Mouse (Mus musculus): ENCODE data around the gene Olfr1375. TPM values are rescaled to one million over a fixed set of nuclear protein-coding genes. Genes with fewer than 3 reads are reported as not detected.
"Not testable (repeated sequence)": the region's sequence is repeated elsewhere in the genome, so short reads cannot be mapped to it uniquely, and the experiment has no call there.

The Olfr1375 gene
- not detected in 2 replicates for polyA plus RNA-seq (2016; fragmentation: Nextera tagmentation; extraction: Ambion mirVana)

- 62% methylated on average over 3 of the region's 3 CpGs for WGBS
- not testable (repeated sequence) for H3K27me3 ChIP-seq; H3K27ac ChIP-seq (replicated peaks); ATAC-seq (ENCODE audit: low FRiP score, low read depth); H3K9me3 ChIP-seq; H3K4me3 ChIP-seq; H3K9ac ChIP-seq (replicated peaks); H3K4me2 ChIP-seq (replicated peaks); H3K36me3 ChIP-seq; H3K4me1 ChIP-seq
Observed at GRCm38 (mm10) chr11:51047809-51048208, at the start of gene Olfr1375. Gene Olfr1375, plus strand, starts transcription at chr11:51048109.

GRCm38 (mm10) chr11:51003296-51003695 is 44.6 kb upstream of the Olfr1375 start, which contains the start of gene Olfr51:
Gene Olfr51, plus strand, starts transcription at chr11:51003596.
- ATAC-seq (ENCODE audit: low FRiP score, low read depth) = no peak
- H3K9ac ChIP-seq (replicated peaks) = no peak within 1 kb of the TSS
- WGBS = 80% methylated on average over 5 of the region's 5 CpGs

GRCm38 (mm10) chr11:51011821-51012220 is 36.1 kb upstream of the Olfr1375 start:
- H3K9me3 ChIP-seq = no peaks in the 10 kb centered on the region
- 88% methylated on average over 5 of the region's 5 CpGs for WGBS
- ATAC-seq (ENCODE audit: low FRiP score, low read depth) = no peak
- H3K36me3 ChIP-seq = no peaks in the 10 kb centered on the region
- no peak overlapping the region for H3K27ac ChIP-seq (replicated peaks)
- no peak overlapping the region for H3K9ac ChIP-seq (replicated peaks)
- H3K4me2 ChIP-seq (replicated peaks) = no peak overlapping the region
- H3K4me3 ChIP-seq = no peak overlapping the region
- H3K4me1 ChIP-seq = no peaks in the 10 kb centered on the region
- H3K27me3 ChIP-seq = no peaks in the 10 kb centered on the region

More at GRCm38 (mm10) chr11:51003296-51003695, 44.6 kb upstream of the Olfr1375 start, which contains the start of gene Olfr51:
- Histone ChIP-seq H3K4me3 (no peak within 1 kb of the TSS), H3K4me1 (no peaks in the 10 kb centered on the region), H3K36me3 (no peaks in the 10 kb centered on the region), H3K4me2 (replicated peaks) (no peak within 1 kb of the TSS), H3K27ac (replicated peaks) (no peak within 1 kb of the TSS), H3K27me3 (no peaks in the 10 kb centered on the region), H3K9me3 (no peaks in the 10 kb centered on the region)

GRCm38 (mm10) chr11:51013936-51014335 is 34.0 kb upstream of the Olfr1375 start, which contains the start of gene Olfr54:
Gene Olfr54, plus strand, starts transcription at chr11:51014236.
- no peak for ATAC-seq (ENCODE audit: low FRiP score, low read depth)
- no peak within 1 kb of the TSS for H3K27ac ChIP-seq (replicated peaks)
- H3K9me3 ChIP-seq = no peaks in the 10 kb centered on the region
- no peak within 1 kb of the TSS for H3K4me2 ChIP-seq (replicated peaks)
- no peak within 1 kb of the TSS for H3K9ac ChIP-seq (replicated peaks)
- H3K27me3 ChIP-seq = no peaks in the 10 kb centered on the region
- 70% methylated on average over 1 of the region's 1 CpGs for WGBS
- H3K36me3 ChIP-seq = no peaks in the 10 kb centered on the region
- H3K4me1 ChIP-seq = no peaks in the 10 kb centered on the region
- no peak within 1 kb of the TSS for H3K4me3 ChIP-seq

- Histone ChIP-seq H3K27me3 (no peaks in the 10 kb centered on the region), H3K4me3 (no peak overlapping the region), H3K36me3 (no peaks in the 10 kb centered on the region), H3K9ac (replicated peaks) (no peak overlapping the region), H3K4me2 (replicated peaks) (no peak overlapping the region), H3K27ac (replicated peaks) (no peak overlapping the region), H3K4me1 (no peaks in the 10 kb centered on the region), H3K9me3 (no peaks in the 10 kb centered on the region)
- WGBS = 43% methylated on average over 2 of the region's 2 CpGs
- ATAC-seq (ENCODE audit: low FRiP score, low read depth) = no peak
Observed at GRCm38 (mm10) chr11:51016341-51016740, 31.6 kb upstream of the Olfr1375 start.

GRCm38 (mm10) chr11:51026811-51027210 is 21.1 kb upstream of the Olfr1375 start:
- not testable (repeated sequence) for H3K9ac ChIP-seq (replicated peaks); H3K36me3 ChIP-seq; H3K27ac ChIP-seq (replicated peaks); H3K4me3 ChIP-seq; H3K4me2 ChIP-seq (replicated peaks); H3K4me1 ChIP-seq; ATAC-seq (ENCODE audit: low FRiP score, low read depth); H3K27me3 ChIP-seq; H3K9me3 ChIP-seq
- 82% methylated on average over 11 of the region's 11 CpGs for WGBS

GRCm38 (mm10) chr11:51029381-51029780 is 18.5 kb upstream of the Olfr1375 start:
- H3K36me3 ChIP-seq; H3K27me3 ChIP-seq; H3K27ac ChIP-seq (replicated peaks); ATAC-seq (ENCODE audit: low FRiP score, low read depth); H3K9me3 ChIP-seq; H3K4me3 ChIP-seq; H3K4me2 ChIP-seq (replicated peaks); H3K4me1 ChIP-seq; H3K9ac ChIP-seq (replicated peaks): not testable (repeated sequence)
- WGBS = 69% methylated on average over 8 of the region's 8 CpGs

GRCm38 (mm10) chr11:51030225-51030624 is 17.7 kb upstream of the Olfr1375 start:
- Histone ChIP-seq H3K4me1 (no peaks in the 10 kb centered on the region), H3K4me2 (replicated peaks) (no peak overlapping the region), H3K27ac (replicated peaks) (no peak overlapping the region), H3K4me3 (no peak overlapping the region), H3K9ac (replicated peaks) (no peak overlapping the region), H3K9me3 (no peaks in the 10 kb centered on the region), H3K27me3 (no peaks in the 10 kb centered on the region), H3K36me3 (no peaks in the 10 kb centered on the region)
- no peak for ATAC-seq (ENCODE audit: low FRiP score, low read depth)
- WGBS = 90% methylated on average over 2 of the region's 2 CpGs

GRCm38 (mm10) chr11:51032851-51033250 is 15.1 kb upstream of the Olfr1375 start:
- H3K4me2 ChIP-seq (replicated peaks) = no peak overlapping the region
- no peak overlapping the region for H3K4me3 ChIP-seq
- 33% methylated on average over 1 of the region's 1 CpGs for WGBS
- no peaks in the 10 kb centered on the region for H3K36me3 ChIP-seq
- H3K27ac ChIP-seq (replicated peaks) = no peak overlapping the region
- H3K4me1 ChIP-seq = no peaks in the 10 kb centered on the region
- no peaks in the 10 kb centered on the region for H3K27me3 ChIP-seq
- no peak overlapping the region for H3K9ac ChIP-seq (replicated peaks)
- no peaks in the 10 kb centered on the region for H3K9me3 ChIP-seq
- ATAC-seq (ENCODE audit: low FRiP score, low read depth) = no peak

- not testable (repeated sequence) for H3K4me1 ChIP-seq; H3K27ac ChIP-seq (replicated peaks); H3K27me3 ChIP-seq; H3K4me3 ChIP-seq; H3K4me2 ChIP-seq (replicated peaks); H3K9me3 ChIP-seq; H3K9ac ChIP-seq (replicated peaks); ATAC-seq (ENCODE audit: low FRiP score, low read depth); H3K36me3 ChIP-seq
Observed at GRCm38 (mm10) chr11:51034141-51034540, 13.8 kb upstream of the Olfr1375 start.

- H3K4me1 ChIP-seq = no peaks in the 10 kb centered on the region
- H3K4me3 ChIP-seq = no peak overlapping the region
- H3K27ac ChIP-seq (replicated peaks) = no peak overlapping the region
- H3K9me3 ChIP-seq = no peaks in the 10 kb centered on the region
- ATAC-seq (ENCODE audit: low FRiP score, low read depth) = no peak
- no peak overlapping the region for H3K4me2 ChIP-seq (replicated peaks)
- no peaks in the 10 kb centered on the region for H3K27me3 ChIP-seq
- no peak overlapping the region for H3K9ac ChIP-seq (replicated peaks)
- WGBS = 90% methylated on average over 2 of the region's 2 CpGs
- no peaks in the 10 kb centered on the region for H3K36me3 ChIP-seq
Observed at GRCm38 (mm10) chr11:51035951-51036350, 12.0 kb upstream of the Olfr1375 start.

GRCm38 (mm10) chr11:51044776-51045175 is 3.1 kb upstream of the Olfr1375 start:
- H3K4me2 ChIP-seq (replicated peaks); H3K27me3 ChIP-seq; H3K9ac ChIP-seq (replicated peaks); H3K4me3 ChIP-seq; H3K4me1 ChIP-seq; H3K36me3 ChIP-seq; H3K27ac ChIP-seq (replicated peaks); H3K9me3 ChIP-seq; ATAC-seq (ENCODE audit: low FRiP score, low read depth): not testable (repeated sequence)
- 73% methylated on average over 3 of the region's 3 CpGs for WGBS

GRCm38 (mm10) chr11:51051678-51052077 is 3.8 kb downstream of the Olfr1375 start:
- ATAC-seq (ENCODE audit: low FRiP score, low read depth) = no peak
- Histone ChIP-seq H3K9me3 (no peaks in the 10 kb centered on the region), H3K27me3 (no peaks in the 10 kb centered on the region), H3K9ac (replicated peaks) (no peak overlapping the region), H3K4me3 (no peak overlapping the region), H3K4me1 (no peaks in the 10 kb centered on the region), H3K36me3 (no peaks in the 10 kb centered on the region), H3K27ac (replicated peaks) (no peak overlapping the region), H3K4me2 (replicated peaks) (no peak overlapping the region)
- 70% methylated on average over 2 of the region's 2 CpGs for WGBS

All from midbrain, embryonic 12.5 days (tissue).